Mouse (Mus musculus): ENCODE data around the gene Tank.

DNA sequence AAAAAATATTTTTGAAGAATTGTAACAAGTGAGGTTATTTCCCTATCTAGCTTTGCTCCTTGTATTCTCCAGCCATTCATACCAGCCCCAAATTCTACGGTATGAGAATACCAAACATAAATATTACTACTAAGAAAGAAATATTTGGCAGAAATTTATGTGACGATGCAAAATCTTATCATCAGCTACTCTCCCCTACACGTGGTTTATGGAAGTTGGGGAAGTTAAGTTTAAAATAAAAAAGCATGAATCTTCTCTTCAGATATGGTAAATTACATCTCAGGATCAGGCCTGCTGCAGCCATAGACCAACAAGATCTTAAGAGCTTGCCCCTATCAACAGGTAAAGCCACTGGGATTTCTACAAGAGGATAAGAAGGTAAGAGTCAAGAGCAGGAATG is 1.9 kb upstream of the Tank start:
- TF ChIP-seq POLR2A (IDR thresholded peaks at IDR 0.05; ENCODE audit: insufficient read depth, low read length): no peak
- TF ChIP-seq CTCF (IDR thresholded peaks at IDR 0.05; ENCODE audit: low read depth, low read length): no peak
- no peak for TF ChIP-seq EP300 (IDR thresholded peaks at IDR 0.05; ENCODE audit: insufficient read depth, low read depth, low read length)
